Mouse (Mus musculus) erythroblast, embryonic 14.5 days (primary cell): Measurements from ENCODE around the gene Taf11. TPM values are rescaled to one million over a fixed set of nuclear protein-coding genes. Genes with fewer than 3 reads are reported as not detected.
A peak's percentile ranks its signal among the peaks of the same experiment; 100 is the strongest.

Experiments
- H3K27me3 ChIP-seq: 2 replicates; pipeline ENCODE4 v1.6.1; 2012; ENCODE audit warnings: inconsistent platforms; ENCODE audit not compliant: control insufficient read depth
- H3K36me3 ChIP-seq: 2 replicates; pipeline ENCODE4 v1.6.1; 2012; ENCODE audit warnings: mild to moderate bottlenecking, inconsistent platforms; ENCODE audit not compliant: control insufficient read depth
- H3K4me1 ChIP-seq: 2 replicates; pipeline ENCODE4 v1.6.1; 2012; ENCODE audit warnings: inconsistent platforms; ENCODE audit not compliant: control insufficient read depth
- H3K4me3 ChIP-seq: replicated peaks from 2 replicates; pipeline ENCODE3; 2012; ENCODE audit warnings: moderate library complexity, mild to moderate bottlenecking, inconsistent platforms
- H3K9me3 ChIP-seq: 2 replicates; pipeline ENCODE4 v1.6.1; 2012; ENCODE audit warnings: low read length, inconsistent platforms, mixed read lengths; ENCODE audit not compliant: control insufficient read depth
- GATA1 ChIP-seq: IDR thresholded peaks from 2 replicates; pipeline ENCODE4 v1.6.1; 2012; ENCODE audit warnings: low read length, inconsistent platforms, mixed read lengths
- TAL1 ChIP-seq: IDR thresholded peaks from 3 replicates; pipeline ENCODE4 v1.6.1; 2012; ENCODE audit warnings: low read length, inconsistent platforms, mixed read lengths
- polyA plus RNA-seq: library from polyadenylated mRNA; stranded (reverse); fragments of >175 nt; gene quantifications from 2 replicates; pipeline ENCODE4 v1.2.3, GENCODE M21; 2012

The Taf11 gene
- polyA plus RNA-seq, 1 experiment: 6.3 TPM

GRCm38 (mm10) chr17:27866737-27867136 is 42.9 kb downstream of the Taf11 start:
- TF ChIP-seq TAL1 (no peak), GATA1 (no peak)
- Histone ChIP-seq H3K36me3 (peaks cover 7% of the 10 kb centered on the region), H3K4me1 (peaks cover 13% of the 10 kb centered on the region), H3K27me3 (no peaks in the 10 kb centered on the region), H3K9me3 (no peaks in the 10 kb centered on the region), H3K4me3 (no peak overlapping the region)

- H3K4me1 ChIP-seq: peaks cover 20% of the 10 kb centered on the region
- no peaks in the 10 kb centered on the region for H3K9me3 ChIP-seq
- TF ChIP-seq TAL1: no peak
- no peak for TF ChIP-seq GATA1
- no peak overlapping the region for H3K4me3 ChIP-seq
- no peaks in the 10 kb centered on the region for H3K27me3 ChIP-seq
- H3K36me3 ChIP-seq: peaks cover 6% of the 10 kb centered on the region
Observed at GRCm38 (mm10) chr17:27865461-27865860, 44.2 kb downstream of the Taf11 start.

GRCm38 (mm10) chr17:27859131-27859530 is 50.5 kb downstream of the Taf11 start:
- Histone ChIP-seq H3K36me3 (peaks cover 14% of the 10 kb centered on the region), H3K9me3 (no peaks in the 10 kb centered on the region), H3K27me3 (no peaks in the 10 kb centered on the region), H3K4me1 (peaks cover 55% of the 10 kb centered on the region), H3K4me3 (peak overlapping the region; percentile 28)
- TF ChIP-seq TAL1 (peak; percentile 27; the same call in 1 of the 3 replicates), GATA1 (no peak)

DNA sequence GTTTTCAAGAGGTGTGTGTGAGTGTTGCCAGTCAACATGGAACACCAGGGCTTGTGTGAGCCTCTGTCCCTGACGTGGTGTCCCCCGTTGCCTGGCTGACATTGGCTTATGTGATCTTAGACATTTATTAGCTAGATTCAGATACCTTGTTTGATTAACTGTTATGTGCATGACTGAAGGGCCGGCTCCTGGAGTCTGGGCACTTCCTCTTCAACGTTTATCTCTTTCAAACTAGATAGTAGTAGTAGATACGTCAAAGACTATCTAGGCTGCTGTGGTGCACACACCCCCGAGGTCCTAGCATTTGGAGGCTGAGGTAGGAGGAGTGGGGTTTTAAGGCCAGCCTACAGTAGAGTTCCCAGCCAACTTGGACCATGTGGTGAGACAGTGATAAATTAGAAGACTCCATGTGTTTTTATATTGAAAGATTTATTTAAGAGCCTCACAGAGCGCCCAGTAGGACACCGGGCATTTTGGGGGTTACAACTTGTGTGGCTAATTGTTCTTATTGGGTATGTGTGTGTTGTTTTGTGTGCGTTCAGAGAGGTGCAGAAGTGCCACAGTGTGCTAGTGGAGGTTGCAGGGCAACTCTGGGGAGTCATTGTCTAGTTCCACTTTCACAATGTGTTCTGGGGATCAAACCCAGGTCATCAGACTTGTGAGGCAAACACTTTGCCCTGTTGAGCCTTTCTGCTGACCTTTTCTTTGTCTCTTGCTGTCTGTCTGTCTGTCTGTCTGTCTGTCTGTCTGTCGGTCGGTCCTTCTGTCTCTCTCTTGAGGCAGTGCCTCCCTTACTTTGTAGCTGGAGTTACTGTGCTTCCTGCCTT is 51.8 kb downstream of the Taf11 start:
- no peaks in the 10 kb centered on the region for H3K9me3 ChIP-seq
- H3K4me3 ChIP-seq: peak overlapping the region; percentile 77
- no peaks in the 10 kb centered on the region for H3K27me3 ChIP-seq
- peaks cover 21% of the 10 kb centered on the region for H3K36me3 ChIP-seq
- no peak for TF ChIP-seq TAL1
- TF ChIP-seq GATA1: no peak
- H3K4me1 ChIP-seq: peaks cover 53% of the 10 kb centered on the region

DNA sequence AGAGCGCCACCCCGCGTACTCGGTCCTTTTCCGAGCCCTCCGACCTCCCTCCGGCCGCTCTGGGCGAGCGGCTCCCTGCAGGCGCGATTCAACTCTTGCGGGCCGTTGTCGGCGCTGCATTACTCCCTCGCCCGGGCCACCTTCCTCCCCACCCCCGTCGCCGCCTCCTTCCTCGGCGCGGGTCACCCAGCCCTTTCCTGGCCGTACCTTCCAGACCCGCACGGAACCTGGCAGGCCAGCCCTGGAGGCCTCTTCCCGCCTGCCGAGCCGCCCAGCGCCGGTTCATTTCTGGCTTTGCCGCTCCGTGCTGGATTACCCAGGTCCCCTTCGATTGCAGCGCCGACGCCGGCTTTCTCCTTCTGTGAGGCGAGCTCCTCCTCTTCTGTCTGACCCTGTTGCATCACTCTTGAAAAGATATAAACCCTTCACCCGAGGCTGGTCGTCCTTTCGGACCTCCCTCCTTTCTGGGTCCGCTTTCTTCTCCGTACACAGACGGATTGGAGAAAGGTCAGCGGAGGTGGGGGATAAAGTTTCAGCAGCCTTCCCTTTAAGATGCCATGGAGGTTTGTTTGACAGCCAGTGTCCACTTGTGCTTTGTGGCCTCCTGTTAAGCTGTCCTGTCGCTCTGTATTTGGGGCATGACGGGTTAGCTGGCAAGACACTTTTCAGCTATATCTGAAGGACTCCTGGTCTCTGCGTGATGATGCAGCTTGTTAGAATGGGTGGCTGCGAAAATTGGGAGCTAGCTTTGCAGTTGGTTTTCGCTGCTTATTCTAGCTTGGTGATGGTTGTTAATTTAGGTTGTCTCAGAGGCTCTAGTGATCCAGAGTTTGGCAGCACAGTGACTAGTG is 52.6 kb downstream of the Taf11 start:
- Histone ChIP-seq H3K4me1 (peaks cover 53% of the 10 kb centered on the region), H3K27me3 (no peaks in the 10 kb centered on the region), H3K4me3 (peak overlapping the region; percentile 77), H3K36me3 (peaks cover 29% of the 10 kb centered on the region), H3K9me3 (no peaks in the 10 kb centered on the region)
- TF ChIP-seq GATA1: no peak
- no peak for TF ChIP-seq TAL1

GRCm38 (mm10) chr17:27856265-27856797 is 53.3 kb downstream of the Taf11 start, which contains the start of gene Uhrf1bp1:
Gene Uhrf1bp1, plus strand, starts transcription at chr17:27856441.
- Histone ChIP-seq H3K36me3 (peaks cover 31% of the 10 kb centered on the region), H3K4me1 (peaks cover 50% of the 10 kb centered on the region), H3K9me3 (no peaks in the 10 kb centered on the region), H3K27me3 (no peaks in the 10 kb centered on the region), H3K4me3 (peak within 1 kb of the TSS; percentile 77)
- TF ChIP-seq GATA1 (no peak), TAL1 (no peak)

Other genes starting within 250 kb of the Taf11 start
- gene Spdef, start 180.9 kb downstream of the Taf11 start, polyA plus RNA-seq: 0.07 TPM in 1 of 2 replicates, not detected in the other
- 10.7 and 13.7 TPM in 2 replicates for gene D17Wsu92e, start 89.2 kb downstream of the Taf11 start, polyA plus RNA-seq
- gene Snrpc, start 71.7 kb downstream of the Taf11 start, polyA plus RNA-seq: 50.6 and 57.6 TPM in 2 replicates
- 0.19 and 0.25 TPM in 2 replicates for gene Uhrf1bp1, start 53.4 kb downstream of the Taf11 start, polyA plus RNA-seq
- 0.30 and 0.39 TPM in 2 replicates for gene Anks1, start 538 bp downstream of the Taf11 start, polyA plus RNA-seq
- gene Tcp11, start 170.8 kb upstream of the Taf11 start, polyA plus RNA-seq: not detected in 2 replicates
- not detected in 2 replicates for gene Scube3, start 232.3 kb upstream of the Taf11 start, polyA plus RNA-seq